Mouse (Mus musculus) embryonic fibroblast, embryonic 13.5 days (primary cell): ENCODE results near the gene Tmem30a. TPM values are rescaled to one million over a fixed set of nuclear protein-coding genes. Genes with fewer than 3 reads are reported as not detected.
A peak's percentile ranks its signal among the peaks of the same experiment; 100 is the strongest.

ENCODE experiments used
- H3K27ac ChIP-seq: 2 replicates; pipeline ENCODE4 v1.5.1; 2012; ENCODE audit warnings: low read length, control low read depth, inconsistent platforms; ENCODE audit not compliant: insufficient read depth
- H3K4me1 ChIP-seq: 2 replicates; pipeline ENCODE4 v1.6.1; 2011; ENCODE audit warnings: low read length; ENCODE audit not compliant: control insufficient read depth, insufficient read depth
- H3K4me3 ChIP-seq: 2 replicates; pipeline ENCODE4 v1.5.1; 2011; ENCODE audit warnings: mild to moderate bottlenecking, control low read depth, low read length; ENCODE audit not compliant: insufficient read depth
- CTCF ChIP-seq: IDR thresholded peaks from 2 replicates; pipeline ENCODE4 v1.5.1; 2011; ENCODE audit warnings: mild to moderate bottlenecking, control low read depth, low read length, moderate library complexity, borderline replicate concordance; ENCODE audit not compliant: insufficient read depth
- POLR2A ChIP-seq: IDR thresholded peaks from 2 replicates; pipeline ENCODE4 v1.6.1; 2011; ENCODE audit warnings: low read depth, mild to moderate bottlenecking, control low read depth, low read length, moderate library complexity
- polyA plus RNA-seq: library from polyadenylated mRNA; stranded (reverse); fragments of >200 nt; gene quantifications from 2 replicates; pipeline ENCODE4 v1.2.4, GENCODE M21; 2011; ENCODE audit warnings: low read depth; ENCODE audit not compliant: missing spikeins, insufficient read length

Tmem30a gene
- polyA plus RNA-seq, 1 experiment: 99.7 TPM

DNA sequence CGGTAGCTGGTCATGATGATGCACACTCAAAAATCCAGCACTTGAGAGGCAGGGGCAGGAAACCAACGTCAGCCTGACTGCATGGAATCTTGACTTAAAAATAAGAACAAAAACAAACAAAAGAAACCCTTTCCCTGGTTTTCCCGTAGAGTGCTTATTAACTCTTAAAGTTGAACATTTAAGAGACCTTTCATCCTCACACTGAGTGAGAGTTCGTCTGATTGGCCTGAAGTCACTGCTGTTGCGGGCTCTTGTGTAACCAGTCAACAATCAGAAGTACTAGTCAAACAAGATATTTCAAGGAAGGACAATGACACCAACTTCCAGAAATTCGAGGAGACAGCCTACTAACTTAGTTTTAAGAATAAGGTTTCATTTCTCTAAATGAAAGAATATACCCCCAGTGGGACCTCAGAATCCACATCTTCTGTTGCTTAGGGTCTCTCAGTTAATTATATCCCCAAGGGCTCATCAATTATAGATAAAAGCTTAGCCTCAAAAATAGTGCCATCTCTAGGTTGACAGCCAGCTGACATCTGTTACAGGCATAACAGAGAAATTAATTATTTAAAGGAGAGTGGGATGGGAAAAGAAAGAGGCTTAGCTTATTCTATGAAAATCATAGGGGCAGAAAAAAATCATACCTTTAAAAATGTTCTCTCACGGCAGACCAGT, 3.3 kb upstream of the Tmem30a start:
- Histone ChIP-seq H3K4me3 (no peak overlapping the region), H3K27ac (no peak overlapping the region), H3K4me1 (no peaks in the 10 kb centered on the region)
- no peak for TF ChIP-seq CTCF
- TF ChIP-seq POLR2A: no peak

DNA sequence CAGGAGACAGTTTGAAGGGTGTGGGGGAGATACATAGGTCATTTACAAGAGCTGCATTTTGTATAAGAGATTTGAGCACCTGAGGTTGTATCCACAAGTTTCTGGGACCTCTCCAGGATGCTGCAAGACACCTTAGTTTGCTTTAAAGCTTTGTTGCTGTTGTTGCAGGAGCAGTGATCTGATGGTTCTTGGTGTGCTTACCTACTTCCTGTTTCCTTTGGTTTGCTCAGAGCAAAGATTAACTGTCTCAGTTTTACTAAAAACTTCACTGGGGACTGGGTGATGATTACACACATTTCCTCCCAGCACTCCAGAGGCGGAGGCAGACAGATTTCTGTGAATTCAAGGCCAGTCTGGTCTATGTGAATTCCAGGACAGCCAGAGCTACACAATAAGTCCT, 1.8 kb upstream of the Tmem30a start:
- Histone ChIP-seq H3K4me3 (no peak overlapping the region), H3K4me1 (peaks cover 3% of the 10 kb centered on the region), H3K27ac (no peak overlapping the region)
- TF ChIP-seq POLR2A (no peak), CTCF (no peak)

DNA sequence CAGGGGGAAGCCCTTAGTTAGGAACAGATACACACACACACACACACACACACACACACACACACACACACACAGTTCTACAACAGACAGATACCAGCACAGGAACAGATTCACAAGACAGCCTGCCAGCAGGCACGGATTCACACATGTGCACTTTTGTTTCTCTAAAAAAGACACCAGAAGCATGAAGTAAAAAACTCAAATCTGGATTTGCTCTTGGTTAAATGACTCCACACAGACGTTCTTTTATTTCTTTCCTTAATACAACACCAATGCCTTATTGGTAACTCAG, 7.6 kb downstream of the Tmem30a start:
- no peak for TF ChIP-seq POLR2A
- no peak for TF ChIP-seq CTCF
- Histone ChIP-seq H3K4me1 (peaks cover 4% of the 10 kb centered on the region), H3K27ac (no peak overlapping the region), H3K4me3 (no peak overlapping the region)

DNA sequence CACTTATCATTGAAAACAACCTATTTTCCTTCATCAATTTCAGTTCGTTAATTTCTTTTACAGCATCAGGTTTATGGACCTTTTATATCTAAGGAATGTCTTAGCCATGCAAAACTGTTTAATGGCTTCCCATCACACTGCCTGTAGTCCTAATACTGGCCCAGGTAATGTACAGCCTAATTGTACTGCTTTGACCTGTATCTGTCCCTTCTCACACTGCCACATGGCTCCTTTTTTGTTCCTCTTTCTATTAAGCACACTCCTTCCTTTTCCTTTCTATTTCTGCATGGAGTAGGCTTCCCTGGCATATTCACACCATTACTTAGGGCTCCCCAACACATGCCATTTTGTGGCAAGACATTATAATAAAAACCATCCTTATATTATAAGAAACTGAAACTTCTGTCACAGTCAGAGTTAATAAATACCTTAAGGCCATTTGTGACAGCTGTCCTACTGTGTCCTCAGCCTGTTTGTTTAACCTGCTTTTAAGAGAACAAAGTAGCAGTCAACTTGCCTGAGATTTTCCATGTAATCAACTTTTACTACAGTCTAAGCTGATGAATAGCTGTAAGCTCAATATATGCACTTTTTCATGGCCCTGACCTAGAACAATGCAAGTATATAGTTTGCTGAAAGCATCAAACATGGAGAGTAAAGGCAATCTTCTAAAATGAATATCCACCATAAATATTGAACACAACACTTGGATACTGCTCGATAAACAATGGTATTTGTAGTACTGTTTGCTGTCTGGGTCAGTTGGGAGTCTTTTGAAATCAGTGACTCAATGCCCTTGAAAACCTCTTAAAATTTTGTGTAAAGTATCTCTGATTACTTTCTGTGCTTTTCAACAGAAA, 8.1 kb downstream of the Tmem30a start:
- H3K4me3 ChIP-seq: no peak overlapping the region
- no peak overlapping the region for H3K27ac ChIP-seq
- peaks cover 2% of the 10 kb centered on the region for H3K4me1 ChIP-seq
- no peak for TF ChIP-seq POLR2A
- no peak for TF ChIP-seq CTCF

DNA sequence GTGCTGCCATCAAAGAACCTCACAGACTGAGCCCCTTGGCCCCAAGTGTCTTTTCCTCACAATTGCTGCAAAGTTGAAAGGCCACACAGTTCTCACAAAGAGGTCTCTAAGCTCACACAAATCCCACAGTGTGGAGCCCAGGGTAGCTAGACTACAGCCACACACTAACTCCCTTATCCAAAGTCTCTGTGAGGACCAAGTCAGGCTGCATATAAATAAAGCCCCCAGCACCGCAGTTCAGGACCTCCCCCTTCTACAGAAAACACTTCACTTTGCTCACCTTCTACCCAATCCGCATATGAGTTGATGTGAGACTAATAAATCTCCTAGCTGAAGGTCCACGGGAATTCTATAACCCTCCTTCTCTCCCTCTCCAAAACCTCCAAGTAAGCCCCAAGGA, 8.9 kb downstream of the Tmem30a start:
- Histone ChIP-seq H3K4me1 (no peaks in the 10 kb centered on the region), H3K4me3 (no peak overlapping the region), H3K27ac (no peak overlapping the region)
- no peak for TF ChIP-seq POLR2A
- no peak for TF ChIP-seq CTCF

DNA sequence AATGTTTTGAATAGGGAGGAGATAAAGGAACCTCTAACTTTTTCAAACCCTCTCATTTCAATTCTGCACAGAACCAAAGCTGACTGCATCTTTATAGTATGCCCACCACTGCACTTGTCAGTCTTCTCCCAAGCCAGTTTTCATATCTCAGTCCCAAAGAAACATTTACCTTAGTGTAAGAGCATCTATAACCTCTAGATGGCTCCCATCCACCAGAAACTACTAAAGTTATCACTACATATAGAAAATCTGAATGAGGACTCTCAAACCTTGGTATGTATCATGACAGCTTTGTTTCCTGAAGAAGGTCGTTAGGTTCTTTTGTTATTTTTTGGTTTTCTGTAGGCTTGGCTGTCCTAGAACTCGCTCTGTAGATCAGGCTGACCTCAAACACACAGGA, 14.0 kb downstream of the Tmem30a start:
- TF ChIP-seq CTCF (no peak), POLR2A (no peak)
- no peak overlapping the region for H3K4me3 ChIP-seq
- no peak overlapping the region for H3K27ac ChIP-seq

DNA sequence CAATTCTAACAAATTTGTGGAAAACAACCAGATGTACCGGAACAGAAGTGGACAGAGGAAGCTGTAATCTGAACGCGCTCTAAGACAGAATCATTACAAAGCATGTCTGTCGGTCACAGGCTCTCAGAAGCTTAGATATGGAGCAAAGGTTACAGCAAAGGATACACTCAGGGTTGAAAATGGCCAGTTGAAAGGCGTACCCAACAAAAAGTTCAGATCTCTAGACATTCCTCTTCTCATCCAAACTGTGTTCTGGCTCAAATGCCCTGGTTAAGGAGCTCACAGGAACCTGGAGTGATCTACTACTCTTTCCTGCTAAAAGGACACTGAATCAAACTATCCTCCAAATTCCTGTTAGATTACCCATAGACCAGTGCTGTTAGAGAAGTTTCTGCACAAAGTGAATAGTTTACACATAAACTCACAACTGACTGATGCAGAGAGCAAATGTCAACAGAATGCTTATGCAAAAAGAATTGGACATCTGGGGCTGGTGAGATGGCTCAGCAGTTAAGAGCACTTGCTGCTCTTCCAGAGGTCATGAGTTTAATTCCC, 26.2 kb downstream of the Tmem30a start:
- TF ChIP-seq CTCF (no peak), POLR2A (no peak)
- Histone ChIP-seq H3K4me3 (no peak overlapping the region), H3K27ac (no peak overlapping the region), H3K4me1 (no peaks in the 10 kb centered on the region)

More for the DNA sequence above, 14.0 kb downstream of the Tmem30a start:
- H3K4me1 ChIP-seq: no peaks in the 10 kb centered on the region

DNA sequence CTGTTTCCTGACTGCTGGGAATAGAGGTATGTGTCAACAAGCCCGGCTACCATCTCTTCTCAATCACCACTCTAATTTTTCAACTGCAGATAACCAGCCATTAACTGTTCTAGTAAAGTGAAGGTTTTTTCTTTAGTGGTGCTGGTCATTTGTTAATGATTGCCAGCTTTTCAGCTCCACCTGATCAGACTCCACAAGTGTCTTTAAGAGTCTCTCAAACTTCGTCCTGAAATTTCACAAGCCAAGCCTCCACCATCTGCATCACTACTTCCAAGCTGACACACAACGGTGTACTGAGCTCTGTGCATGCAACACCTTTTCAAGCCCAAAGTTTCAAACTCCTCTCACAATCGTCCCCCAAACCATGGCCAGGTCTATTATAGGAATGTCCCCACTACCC, 28.0 kb downstream of the Tmem30a start:
- H3K27ac ChIP-seq: no peak overlapping the region
- H3K4me3 ChIP-seq: no peak overlapping the region
- H3K4me1 ChIP-seq: no peaks in the 10 kb centered on the region
- TF ChIP-seq POLR2A (no peak), CTCF (no peak)

DNA sequence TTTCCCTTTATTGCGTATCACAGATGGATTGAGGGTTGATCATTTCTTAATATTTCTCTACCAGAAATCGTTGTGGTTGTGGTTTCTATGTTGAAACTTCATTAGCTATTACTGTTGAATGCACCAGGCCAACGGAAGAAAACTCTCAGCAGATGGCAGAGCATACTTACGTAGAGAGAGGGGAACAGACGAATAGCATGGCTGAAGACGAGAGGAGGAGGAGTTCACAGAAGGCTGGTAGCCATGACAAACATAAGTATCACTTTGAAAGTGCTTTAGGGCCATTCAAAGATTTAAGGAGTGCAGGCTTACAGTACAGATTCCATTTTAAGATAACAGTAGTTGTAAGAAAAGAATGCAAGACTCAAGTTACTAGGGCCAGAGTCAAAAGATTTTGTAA, 30.8 kb downstream of the Tmem30a start:
- H3K4me3 ChIP-seq: no peak overlapping the region
- TF ChIP-seq CTCF (no peak), POLR2A (no peak)
- H3K4me1 ChIP-seq: peaks cover 3% of the 10 kb centered on the region; the same call in 1 of the 2 replicates
- H3K27ac ChIP-seq: no peak overlapping the region

DNA sequence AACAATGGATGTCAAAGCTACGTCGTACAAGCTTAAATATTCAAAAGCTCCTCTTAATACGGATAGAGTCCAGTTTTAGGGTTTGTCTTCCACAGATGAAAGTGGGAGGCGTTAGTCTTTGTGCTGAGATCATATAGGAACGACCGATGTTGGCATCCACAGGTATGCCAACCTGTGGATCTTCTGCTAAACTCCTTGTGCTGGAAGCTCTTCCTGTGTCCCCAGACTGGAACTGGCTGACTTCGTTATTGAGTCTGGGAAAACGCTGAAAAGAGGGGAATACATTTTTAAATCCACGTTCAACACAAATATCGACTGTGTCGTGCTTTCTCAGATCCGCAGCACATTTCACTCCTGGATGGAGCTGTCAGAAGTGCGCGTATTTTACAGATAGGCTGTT, 33.2 kb downstream of the Tmem30a start:
- Histone ChIP-seq H3K27ac (peak overlapping the region; percentile 85), H3K4me1 (peaks cover 3% of the 10 kb centered on the region; the same call in 1 of the 2 replicates), H3K4me3 (peak overlapping the region; percentile 59)
- no peak for TF ChIP-seq CTCF
- TF ChIP-seq POLR2A: no peak
